Mouse (Mus musculus) liver, adult 2 months (tissue): ENCODE data around the gene Epm2aip1. TPM values are rescaled to one million over a fixed set of nuclear protein-coding genes. Genes with fewer than 3 reads are reported as not detected.

Source experiments
- DNase-seq: peaks from one replicate; pipeline ENCODE4 v3.0.0-alpha.2; 2011; ENCODE audit warnings: low read depth, low spot score; ENCODE audit errors: extremely low read depth
- H3K27ac ChIP-seq: fragments of 200-500 bp; replicated peaks from 2 replicates; pipeline ENCODE4 v1.5.1; 2012; ENCODE audit warnings: low read depth, mild to moderate bottlenecking, control low read depth, inconsistent platforms, low read length; ENCODE audit not compliant: insufficient read depth
- H3K27me3 ChIP-seq: fragments of 200-500 bp; 2 replicates; pipeline ENCODE4 v1.6.1; 2012; ENCODE audit warnings: mild to moderate bottlenecking, moderate library complexity, low read length, inconsistent platforms; ENCODE audit not compliant: control insufficient read depth, insufficient read depth
- H3K36me3 ChIP-seq: fragments of 200-500 bp; 2 replicates; pipeline ENCODE4 v1.6.1; 2012; ENCODE audit warnings: low read length, inconsistent platforms; ENCODE audit not compliant: control insufficient read depth, insufficient read depth
- H3K4me1 ChIP-seq: fragments of 200-500 bp; 2 replicates; pipeline ENCODE4 v1.6.1; 2011; ENCODE audit warnings: low read length; ENCODE audit not compliant: control insufficient read depth, insufficient read depth
- H3K4me3 ChIP-seq: fragments of 200-500 bp; 2 replicates; pipeline ENCODE4 v1.5.1; 2011; ENCODE audit warnings: low read depth, mild to moderate bottlenecking, control low read depth, low read length, moderate library complexity; ENCODE audit not compliant: insufficient read depth
- H3K79me2 ChIP-seq: fragments of 200-500 bp; 2 replicates; pipeline ENCODE4 v1.6.1; 2012; ENCODE audit warnings: inconsistent platforms, mild to moderate bottlenecking, low read length, moderate library complexity; ENCODE audit not compliant: control insufficient read depth, insufficient read depth
- H3K9ac ChIP-seq: fragments of 200-500 bp; 2 replicates; pipeline ENCODE4 v1.6.1; 2012; ENCODE audit warnings: low read depth, mild to moderate bottlenecking, control low read depth, inconsistent platforms, low read length
- CTCF ChIP-seq: fragments of 200-500 bp; IDR thresholded peaks from 2 replicates; pipeline ENCODE4 v1.5.1; 2011; ENCODE audit warnings: low read depth, low read length, control low read depth
- POLR2A ChIP-seq: fragments of 200-500 bp; IDR thresholded peaks from 2 replicates; pipeline ENCODE4 v1.6.1; 2011; ENCODE audit warnings: low read length, control low read depth; ENCODE audit not compliant: insufficient read depth; ENCODE audit errors: extremely low read depth
- WGBS: fragments of 180-500 bp; shearing (Covaris S2); methylation state at CpG from one replicate; pipeline ENCODE4 v1.1.7; 2018; 5-methylcytosine and 5-hydroxymethylcytosine counted together
- polyA plus RNA-seq: library from polyadenylated mRNA; depleted of rRNA; stranded (reverse); fragments of >200 nt; gene quantifications from 2 replicates; pipeline ENCODE4 v1.2.3, GENCODE M21; 2012
- total RNA-seq: library from RNA; depleted of rRNA; stranded (reverse); fragments of >200 nt; gene quantifications from 2 replicates; pipeline ENCODE4 v1.2.3, GENCODE M21; 2014

Gene Epm2aip1
- total and polyA plus RNA-seq, 2 experiments, result 5.2 to 8.8 TPM

- 50% methylated on average over 4 of the region's 4 CpGs for WGBS
- TF ChIP-seq POLR2A, result no peak
- TF ChIP-seq CTCF, result no peak
Observed at GRCm38 (mm10) chr9:111261356-111261755, 10.4 kb upstream of the Epm2aip1 start.

GRCm38 (mm10) chr9:111267998-111268397 is 3.7 kb upstream of the Epm2aip1 start:
- Histone ChIP-seq H3K4me3 (no peak overlapping the region), H3K4me1 (no peaks in the 10 kb centered on the region; the same call in 1 of the 2 replicates), H3K9ac (no peak overlapping the region), H3K36me3 (peaks cover 21% of the 10 kb centered on the region), H3K79me2 (no peaks in the 10 kb centered on the region; the same call in 1 of the 2 replicates), H3K27ac (no peak overlapping the region), H3K27me3 (no peaks in the 10 kb centered on the region)
- TF ChIP-seq CTCF (no peak), POLR2A (no peak)
- no peak for DNase-seq
- WGBS, result 96% methylated on average over 2 of the region's 2 CpGs

More at GRCm38 (mm10) chr9:111261356-111261755, 10.4 kb upstream of the Epm2aip1 start:
- Histone ChIP-seq H3K79me2 (no peaks in the 10 kb centered on the region; the same call in 1 of the 2 replicates), H3K27me3 (no peaks in the 10 kb centered on the region), H3K4me3 (no peak overlapping the region), H3K9ac (no peak overlapping the region), H3K4me1 (no peaks in the 10 kb centered on the region; the same call in 1 of the 2 replicates), H3K36me3 (peaks cover 35% of the 10 kb centered on the region), H3K27ac (no peak overlapping the region)
- DNase-seq, result peak; percentile 57

- H3K27me3 ChIP-seq, result no peaks in the 10 kb centered on the region
- DNase-seq, result peak; percentile 53
- peaks cover 12% of the 10 kb centered on the region for H3K4me1 ChIP-seq
- peak overlapping the region; percentile 83; the same call in 1 of the 2 replicates for H3K9ac ChIP-seq
- peaks cover 15% of the 10 kb centered on the region for H3K36me3 ChIP-seq
- H3K79me2 ChIP-seq, result peaks cover 7% of the 10 kb centered on the region; the same call in 1 of the 2 replicates
- no peak for TF ChIP-seq POLR2A
- no peak for TF ChIP-seq CTCF
- H3K27ac ChIP-seq, result peak overlapping the region; percentile 67; the same call in 1 of the 2 replicates
- WGBS, result 1% methylated on average over 5 of the region's 5 CpGs
- peak overlapping the region; percentile 82 for H3K4me3 ChIP-seq
Observed at GRCm38 (mm10) chr9:111270606-111271005, 1.1 kb upstream of the Epm2aip1 start.

- H3K4me3 ChIP-seq, result peak overlapping the region; percentile 82
- H3K36me3 ChIP-seq, result peaks cover 14% of the 10 kb centered on the region
- H3K9ac ChIP-seq, result peak overlapping the region; percentile 83
- WGBS, result under 1% methylated on average over 32 of the region's 32 CpGs
- DNase-seq, result no peak
- H3K79me2 ChIP-seq, result peaks cover 7% of the 10 kb centered on the region; the same call in 1 of the 2 replicates
- H3K27me3 ChIP-seq, result no peaks in the 10 kb centered on the region
- H3K4me1 ChIP-seq, result peaks cover 12% of the 10 kb centered on the region
- no peak for TF ChIP-seq CTCF
- no peak for TF ChIP-seq POLR2A
- H3K27ac ChIP-seq, result peak overlapping the region; percentile 67
Observed at GRCm38 (mm10) chr9:111271056-111271433, 684 bp upstream of the Epm2aip1 start.

- H3K27me3 ChIP-seq, result no peaks in the 10 kb centered on the region
- no peak for TF ChIP-seq POLR2A
- TF ChIP-seq CTCF, result no peak
- H3K79me2 ChIP-seq, result peaks cover 7% of the 10 kb centered on the region; the same call in 1 of the 2 replicates
- DNase-seq, result peak; percentile 65
- H3K27ac ChIP-seq, result peak overlapping the region; percentile 88
- peaks cover 12% of the 10 kb centered on the region for H3K4me1 ChIP-seq
- H3K9ac ChIP-seq, result peak overlapping the region; percentile 91
- H3K4me3 ChIP-seq, result peak overlapping the region; percentile 75
- H3K36me3 ChIP-seq, result peaks cover 4% of the 10 kb centered on the region; the same call in 1 of the 2 replicates
- 2% methylated on average over 19 of the region's 19 CpGs for WGBS
Observed at GRCm38 (mm10) chr9:111272356-111272755, 627 bp downstream of the Epm2aip1 start.
